Mouse (Mus musculus) frontal cortex, postnatal 25 days (tissue): ENCODE data around the gene Gm14685.
"Not testable (repeated sequence)": the region's sequence is repeated elsewhere in the genome, so short reads cannot be mapped to it uniquely, and the experiment has no call there.

Experiments
- DNase-seq, 2 experiments: peaks; one replicate each; pipeline ENCODE4 v3.0.0; 2022; ENCODE audit warnings: low spot score in 2 of 2

The Gm14685 gene

GRCm38 (mm10) chrX:73116747-73117146 is at the start of gene Gm14685:
Gene Gm14685 (plus strand): TSS chrX:73117047.
- DNase-seq, result not testable (repeated sequence)

- not testable (repeated sequence) for DNase-seq
Observed at GRCm38 (mm10) chrX:73082267-73083055, 34.4 kb upstream of the Gm14685 start, which contains the start of gene Xlr4a. Gene Xlr4a (minus strand): TSS chrX:73082478.

GRCm38 (mm10) chrX:73096941-73097508 is 19.8 kb upstream of the Gm14685 start, which contains the start of gene Xlr3a:
Gene Xlr3a (minus strand): TSS chrX:73097095.
- not testable (repeated sequence) for DNase-seq

- DNase-seq, result not testable (repeated sequence)
Observed at GRCm38 (mm10) chrX:73122859-73123829, 6.3 kb downstream of the Gm14685 start.

- DNase-seq, result not testable (repeated sequence)
Observed at GRCm38 (mm10) chrX:73143218-73143618, 26.4 kb downstream of the Gm14685 start.

GRCm38 (mm10) chrX:73148496-73148895 is 31.6 kb downstream of the Gm14685 start, which contains the start of gene Xlr5b:
Gene Xlr5b (plus strand): TSS chrX:73148796.
- not testable (repeated sequence) for DNase-seq

GRCm38 (mm10) chrX:73149350-73149749 is 32.5 kb downstream of the Gm14685 start, which contains the start of gene DXBay18:
Gene DXBay18 (minus strand): TSS chrX:73149450.
- DNase-seq, result not testable (repeated sequence)

GRCm38 (mm10) chrX:73176889-73177288 is 60.0 kb downstream of the Gm14685 start, which contains the start of gene Spin2d:
Gene Spin2d (minus strand): TSS chrX:73176989.
- not testable (repeated sequence) for DNase-seq
